Mouse (Mus musculus) NIH3T3 (cell line): ENCODE measurements around the gene Ctdsp2.

ENCODE experiments used
- DNase-seq: peaks from one replicate; pipeline ENCODE4 v3.0.0-alpha.2; 2012; ENCODE audit warnings: low read depth

Gene Ctdsp2

DNA sequence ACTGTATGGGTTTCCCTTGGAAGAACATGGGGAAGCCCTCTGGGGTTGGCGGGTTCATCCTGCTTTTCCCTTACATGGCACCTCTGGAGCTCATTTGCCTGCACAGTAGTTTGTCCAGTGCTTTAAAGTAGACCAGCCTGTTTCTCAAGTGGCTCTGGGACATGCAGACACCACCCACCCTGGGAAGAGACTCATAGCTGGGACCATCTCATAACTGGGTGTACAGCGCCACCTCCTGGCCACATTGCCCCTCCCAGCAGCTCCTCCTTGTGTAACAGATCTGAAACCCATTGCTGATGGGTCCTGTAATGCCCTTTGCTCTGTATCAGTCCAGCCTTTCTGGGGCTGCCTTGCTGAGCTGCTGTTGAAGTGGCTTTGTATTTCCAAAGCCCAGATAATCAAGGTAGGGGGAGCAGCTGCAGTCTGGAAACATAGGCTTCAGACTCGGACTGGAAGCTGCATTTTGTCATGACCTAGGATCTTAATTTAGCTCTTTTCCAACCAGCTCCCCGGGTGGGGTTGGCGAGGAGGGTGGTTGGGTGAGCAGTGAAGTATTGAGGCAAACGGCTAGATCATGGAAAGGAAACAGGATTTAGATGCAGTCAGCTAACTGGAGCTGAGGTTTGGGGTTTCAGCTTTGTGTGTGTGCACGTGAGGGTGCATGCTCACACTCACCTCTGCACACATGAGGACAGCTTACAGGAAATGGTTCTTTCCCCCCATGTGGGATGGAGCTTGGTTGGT lies 12.0 kb downstream of the Ctdsp2 start:
- DNase-seq: peak; percentile 89

DNA sequence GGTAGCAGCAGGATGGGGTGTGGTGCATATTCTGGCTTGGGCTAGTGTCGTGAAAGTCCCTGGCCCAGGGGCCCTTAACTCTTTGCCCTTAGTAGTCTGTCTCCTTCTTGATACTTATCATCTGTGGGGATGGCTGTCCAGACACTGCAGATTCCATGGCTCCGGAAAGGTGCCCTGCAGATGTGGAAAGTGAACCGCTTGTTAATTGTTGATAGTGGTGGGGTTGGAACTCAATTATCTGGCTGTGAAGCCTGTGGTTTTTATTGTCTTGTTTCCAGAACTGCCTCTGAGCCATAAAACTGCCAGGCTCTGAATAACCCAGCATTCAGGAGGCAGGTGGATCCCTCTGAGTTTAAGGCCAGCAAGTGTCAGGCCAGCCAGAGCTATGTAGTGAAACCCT lies 13.2 kb downstream of the Ctdsp2 start:
- DNase-seq: no peak

DNA sequence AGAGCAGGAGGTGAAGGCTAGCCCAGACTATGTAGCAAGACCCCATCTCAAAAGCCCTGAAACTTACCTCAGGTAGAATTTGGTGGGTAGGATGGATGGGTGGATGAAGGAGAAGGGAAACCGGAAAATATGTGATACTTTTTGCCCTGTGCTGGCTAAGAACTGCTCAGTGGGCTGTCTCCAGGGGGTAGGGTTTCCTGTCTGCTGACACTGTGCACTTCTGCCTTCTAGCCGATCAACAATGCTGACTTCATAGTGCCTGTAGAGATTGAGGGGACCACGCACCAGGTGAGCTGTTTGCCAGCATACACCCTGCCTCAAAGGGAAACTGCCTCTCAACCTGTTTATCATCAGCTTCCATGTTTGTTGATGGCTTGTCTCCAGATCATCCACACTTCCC lies 15.1 kb downstream of the Ctdsp2 start:
- no peak for DNase-seq

DNA sequence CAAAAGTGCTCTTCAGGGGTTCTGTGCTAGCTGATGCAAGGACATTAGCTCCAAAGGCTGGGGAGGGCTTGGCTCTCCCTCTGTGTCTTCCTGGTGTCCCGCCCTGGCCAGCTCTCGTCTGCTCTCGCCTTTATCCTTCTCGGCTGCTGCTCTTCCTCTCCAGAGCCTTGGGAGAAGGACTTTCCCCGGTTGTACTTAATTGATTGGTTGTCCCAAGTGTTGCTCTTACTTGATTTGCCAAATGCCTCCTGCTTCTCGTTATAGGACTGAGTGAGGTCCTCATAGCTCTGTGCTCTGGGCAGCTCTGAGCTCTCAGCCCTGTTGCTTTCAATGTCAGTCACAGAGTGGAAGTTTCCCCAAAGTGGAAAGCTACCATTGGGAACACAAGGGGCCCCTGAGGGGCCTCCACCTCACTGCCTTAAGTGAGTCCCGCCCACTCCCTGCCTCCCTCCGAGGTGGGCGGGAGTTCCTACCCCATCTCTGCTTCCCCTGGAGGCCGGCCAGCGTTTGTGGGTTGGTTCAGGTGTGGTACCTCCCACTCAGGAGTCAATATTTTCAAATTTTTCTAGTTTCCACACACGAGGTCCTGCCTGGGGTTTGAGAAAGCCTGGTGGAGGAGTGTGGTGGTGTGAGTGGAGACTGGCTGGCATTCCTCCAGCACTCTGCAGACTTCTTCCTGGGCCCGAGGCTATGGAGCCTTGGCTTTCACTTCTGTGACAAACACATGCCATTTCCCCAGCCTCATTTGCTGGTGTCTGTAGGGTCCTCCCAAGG lies 19.0 kb downstream of the Ctdsp2 start:
- peak; percentile 53 for DNase-seq

DNA sequence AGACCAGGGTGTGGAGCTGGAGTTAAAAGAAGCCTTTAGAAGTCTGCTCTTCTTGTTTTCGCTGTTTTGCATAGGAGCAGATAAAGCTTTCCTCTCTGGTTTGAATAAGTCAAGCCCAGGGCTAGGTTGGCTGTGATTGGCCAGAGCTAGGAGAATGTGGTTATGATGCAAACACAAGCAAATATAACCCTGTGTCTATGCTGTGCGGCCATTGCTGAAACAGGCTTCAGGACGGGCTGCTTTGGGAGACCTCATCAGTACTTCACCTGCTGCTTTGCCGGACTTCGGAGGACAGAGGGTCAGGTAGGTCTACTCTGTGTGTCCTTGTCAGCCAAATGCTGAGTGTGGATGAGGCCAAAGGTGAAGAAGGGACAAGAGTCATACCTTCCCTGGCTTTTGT lies 22.0 kb downstream of the Ctdsp2 start, which contains the start of gene Avil:
Avil (plus strand) TSS at position 181 of the 400 bp plus-strand sequence.
- no peak for DNase-seq

DNA sequence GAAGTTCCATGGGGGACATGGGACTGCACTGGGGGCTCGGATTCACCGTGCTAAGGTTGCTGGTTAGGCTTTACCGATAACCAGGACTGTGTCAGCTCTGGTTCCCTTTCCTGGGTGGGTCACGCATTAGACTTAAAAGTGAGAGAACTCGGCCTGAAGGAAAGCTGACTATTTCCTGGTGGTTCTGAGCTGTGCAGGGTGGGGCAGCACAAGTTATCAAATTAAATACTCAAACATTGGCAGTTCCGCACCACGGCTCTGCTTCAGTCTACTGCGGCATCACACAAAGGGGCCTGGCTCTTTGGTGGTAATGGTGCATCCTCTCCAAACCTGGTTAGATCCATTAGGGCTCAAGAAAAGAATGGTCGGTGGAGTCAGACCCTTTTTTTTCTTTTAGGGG lies 22.8 kb downstream of the Ctdsp2 start:
- no peak for DNase-seq

DNA sequence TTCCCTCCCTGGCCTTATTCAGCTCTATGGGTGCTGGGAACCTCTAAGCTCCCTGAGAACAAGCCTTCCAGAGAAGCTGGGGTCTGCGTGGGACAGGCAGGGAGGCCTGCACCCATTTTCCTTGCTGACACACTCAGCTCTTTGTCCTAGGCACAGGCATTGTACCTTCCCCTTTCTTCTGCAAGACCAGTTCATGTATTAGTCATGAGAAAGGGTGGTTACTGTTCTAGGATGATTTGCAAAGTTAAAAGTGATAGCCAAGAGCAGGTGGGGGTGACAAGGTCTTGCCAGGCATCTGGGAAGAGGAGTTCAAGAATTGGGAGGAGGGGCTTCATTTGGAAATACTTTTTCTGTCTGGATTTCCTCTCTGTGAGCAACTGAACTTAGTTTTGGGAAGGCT lies 23.5 kb downstream of the Ctdsp2 start:
- no peak for DNase-seq

DNA sequence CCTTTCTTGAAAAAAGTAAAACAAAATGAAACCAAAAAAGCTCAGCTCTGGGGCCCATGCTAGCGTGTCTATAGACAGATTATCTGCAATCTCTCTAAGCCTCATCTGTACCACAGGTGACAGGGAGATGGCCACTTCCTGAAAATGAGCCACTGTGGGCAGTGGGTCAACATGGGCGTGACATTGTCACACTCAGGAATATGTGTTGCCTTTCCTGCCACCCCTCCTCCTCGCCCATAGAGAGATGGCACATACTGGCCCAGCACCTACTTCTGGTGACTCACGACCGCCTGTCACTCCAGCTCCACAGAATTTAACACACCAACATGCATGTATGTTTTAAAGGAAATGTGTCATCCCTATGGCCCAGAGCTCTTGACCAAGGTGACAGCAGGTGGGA lies 24.2 kb downstream of the Ctdsp2 start:
- no peak for DNase-seq

DNA sequence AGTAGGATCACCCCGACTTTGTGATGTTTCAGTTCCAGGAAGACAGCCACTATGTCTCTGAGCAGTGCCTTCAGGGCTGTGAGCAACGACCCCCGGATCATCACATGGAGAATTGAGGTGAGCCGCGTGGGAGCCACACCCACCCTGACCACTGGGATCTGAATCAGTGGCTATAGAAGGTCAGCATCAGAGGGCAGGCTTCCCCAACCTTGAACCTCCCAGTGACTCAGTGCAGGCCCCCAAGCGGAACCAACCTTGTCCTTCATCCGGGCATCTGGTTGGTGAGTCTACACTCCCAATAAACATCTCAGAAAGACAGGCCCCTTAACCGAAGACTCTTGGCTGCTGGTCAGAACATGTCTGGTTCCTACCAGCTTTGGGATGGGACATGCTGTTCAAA lies 24.8 kb downstream of the Ctdsp2 start:
- no peak for DNase-seq

DNA sequence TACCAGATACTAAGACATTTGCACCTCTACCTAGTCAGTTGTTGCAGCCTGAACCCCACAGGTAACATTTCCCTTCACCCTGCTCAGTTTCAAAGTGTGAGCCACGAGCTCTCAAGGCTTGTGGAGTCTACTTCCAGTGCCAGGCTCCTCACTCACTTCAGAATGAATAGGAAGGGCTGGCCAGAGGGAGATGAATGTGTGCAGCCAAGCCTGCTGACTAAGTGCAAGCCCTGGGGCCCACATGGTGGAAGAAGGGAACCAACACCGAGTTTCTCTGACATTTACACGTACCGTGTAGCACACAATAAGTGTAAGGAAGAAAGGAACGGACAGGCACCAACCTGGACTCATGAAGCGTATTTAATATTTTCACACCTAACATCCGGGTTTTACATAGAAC lies 25.3 kb downstream of the Ctdsp2 start:
- peak; percentile 53 for DNase-seq

DNA sequence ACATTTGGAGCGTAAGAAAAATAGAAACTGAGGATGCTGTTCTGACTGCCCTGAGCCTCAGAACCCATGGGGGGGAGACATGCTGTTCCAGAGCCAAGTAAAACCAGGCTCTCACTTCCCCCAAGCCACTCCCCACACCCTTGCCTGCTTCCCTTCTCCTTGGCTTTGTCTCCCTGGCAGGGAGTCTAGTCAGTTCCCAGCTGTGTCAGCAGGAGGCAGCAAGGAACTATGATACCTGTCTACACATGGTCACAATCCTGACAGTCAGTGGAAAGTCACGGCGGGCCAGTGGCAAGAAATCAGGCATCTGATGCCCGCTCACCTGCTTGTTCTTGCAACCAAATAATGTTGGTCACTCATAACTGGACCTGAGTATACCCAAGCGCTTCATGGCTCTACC lies 38.0 kb downstream of the Ctdsp2 start:
- peak; percentile 57 for DNase-seq

DNA sequence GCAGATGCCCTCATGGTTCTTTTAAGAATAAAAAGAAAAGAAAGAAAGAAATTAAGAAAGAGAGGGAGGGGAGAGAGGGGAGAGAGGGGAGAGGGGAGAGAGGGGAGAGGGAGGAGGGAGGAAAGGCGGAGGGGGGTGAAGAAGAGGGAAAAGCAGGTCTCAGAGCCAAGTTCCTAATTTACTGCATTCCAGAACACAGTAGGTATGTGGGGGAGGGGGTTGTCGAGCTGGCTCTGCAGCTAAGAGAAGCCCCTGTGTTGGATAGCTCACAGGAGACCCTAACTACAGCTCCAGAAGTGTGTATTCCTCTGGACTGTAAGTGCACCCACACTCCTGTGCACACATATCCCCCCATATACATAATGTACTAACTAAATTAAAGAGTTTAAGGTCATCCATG lies 38.6 kb downstream of the Ctdsp2 start:
- DNase-seq: no peak

DNA sequence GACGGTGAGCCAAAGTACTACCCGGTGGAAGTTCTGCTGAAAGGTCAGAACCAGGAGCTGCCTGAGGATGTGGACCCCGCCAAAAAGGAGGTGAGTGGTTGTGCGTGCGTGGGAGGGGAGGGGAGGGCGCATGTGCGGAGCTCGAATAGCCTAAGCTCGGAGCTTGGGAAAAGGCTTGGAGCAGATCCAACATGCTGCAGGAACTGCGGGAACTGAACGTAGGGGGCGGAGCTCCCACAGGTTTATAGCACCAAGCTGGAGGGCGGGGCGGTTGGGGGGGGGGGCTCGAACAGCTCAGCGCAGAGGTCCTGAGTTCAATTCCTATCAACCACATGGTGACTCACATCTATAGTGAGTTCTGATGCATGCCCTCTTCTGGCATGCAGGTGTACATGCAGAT lies 39.9 kb downstream of the Ctdsp2 start:
- no peak for DNase-seq

DNA sequence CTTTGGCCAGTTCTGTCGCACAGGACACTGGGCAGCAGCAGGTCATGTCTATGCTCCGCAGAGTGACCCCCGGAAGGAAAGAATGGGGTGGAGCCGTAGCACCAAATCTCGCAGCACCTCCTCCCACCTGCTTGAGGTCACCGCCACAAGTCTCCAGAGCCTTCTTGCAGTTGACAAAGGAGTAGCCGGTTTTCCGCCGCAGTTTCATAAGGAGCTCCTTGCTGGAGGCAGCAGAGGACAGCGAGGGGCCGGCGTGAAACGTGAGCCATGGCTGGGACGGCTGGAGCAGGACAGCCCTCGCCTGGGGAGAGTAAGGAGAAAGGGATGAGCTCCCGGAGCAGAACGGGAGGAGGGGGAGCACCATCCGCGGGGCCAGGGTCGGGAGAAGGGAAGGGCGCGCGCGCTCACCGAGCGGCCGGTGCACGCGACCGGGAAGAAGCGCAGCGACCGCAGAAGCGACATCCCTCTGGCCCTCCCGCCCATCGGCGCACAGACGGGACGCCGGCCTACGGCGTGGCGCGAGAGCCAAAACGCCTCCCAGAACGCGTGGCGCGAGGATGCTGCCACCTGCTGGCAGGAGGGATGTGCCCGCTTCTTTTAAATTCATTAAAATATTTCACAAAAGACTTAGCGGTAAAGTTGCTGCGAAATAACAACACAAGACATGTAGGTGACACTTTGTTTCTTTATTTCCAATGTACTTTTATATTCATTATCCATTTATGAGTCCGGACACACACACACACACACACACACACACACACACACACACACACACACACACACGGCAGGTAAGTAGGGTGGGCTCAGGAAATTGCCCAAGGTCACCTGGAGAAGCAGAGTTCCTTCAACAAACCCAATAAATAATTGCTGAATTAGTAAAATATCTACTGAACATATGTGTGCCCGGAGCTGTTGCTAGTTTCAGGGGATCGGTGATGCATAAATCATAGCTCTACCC lies 52.1 kb downstream of the Ctdsp2 start, which contains the start of gene Tsfm:
Tsfm (minus strand) TSS at position 505 of the 961 bp plus-strand sequence.
- DNase-seq: peak; percentile 97

DNA sequence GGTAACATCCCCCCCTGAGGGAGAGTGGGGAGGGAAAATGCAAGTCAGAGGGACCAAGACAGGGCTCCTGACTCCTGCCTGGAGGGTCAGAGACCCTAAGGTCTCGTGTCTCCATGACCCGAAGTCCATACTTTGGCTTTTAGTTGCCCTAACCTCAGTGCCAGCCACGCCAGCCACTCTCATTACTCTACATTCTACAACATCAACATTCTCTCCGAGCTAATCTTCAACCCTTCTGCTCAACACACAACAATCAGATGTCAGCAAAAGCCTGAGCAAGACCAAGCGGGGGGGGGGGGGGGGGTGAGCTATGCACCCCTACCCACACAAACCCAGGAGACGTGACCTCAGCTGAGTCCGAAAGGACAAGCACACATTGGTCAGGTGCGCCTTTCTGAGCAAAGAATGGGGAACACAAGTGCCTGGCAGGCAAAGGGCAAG lies 54.8 kb downstream of the Ctdsp2 start:
- no peak for DNase-seq

DNA sequence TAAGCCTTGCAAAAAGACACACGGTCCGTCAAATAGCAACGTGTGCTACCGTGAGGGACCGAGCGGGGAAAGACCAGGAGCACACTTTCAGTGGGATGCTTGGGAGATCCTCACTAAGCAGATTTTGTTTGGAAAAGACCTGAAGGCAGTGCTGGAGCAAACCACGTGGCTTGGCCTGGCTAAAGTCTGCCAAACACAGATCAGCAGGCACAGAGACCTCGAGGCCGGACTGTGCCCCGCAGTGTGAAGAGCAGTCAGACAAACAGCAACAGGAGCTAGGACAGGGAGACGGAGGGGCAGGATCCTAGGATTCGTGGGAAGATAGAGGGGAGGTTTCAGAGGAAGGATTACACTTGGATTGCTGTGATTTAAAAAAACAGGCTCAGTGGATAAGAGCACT lies 57.8 kb downstream of the Ctdsp2 start:
- DNase-seq: no peak

DNA sequence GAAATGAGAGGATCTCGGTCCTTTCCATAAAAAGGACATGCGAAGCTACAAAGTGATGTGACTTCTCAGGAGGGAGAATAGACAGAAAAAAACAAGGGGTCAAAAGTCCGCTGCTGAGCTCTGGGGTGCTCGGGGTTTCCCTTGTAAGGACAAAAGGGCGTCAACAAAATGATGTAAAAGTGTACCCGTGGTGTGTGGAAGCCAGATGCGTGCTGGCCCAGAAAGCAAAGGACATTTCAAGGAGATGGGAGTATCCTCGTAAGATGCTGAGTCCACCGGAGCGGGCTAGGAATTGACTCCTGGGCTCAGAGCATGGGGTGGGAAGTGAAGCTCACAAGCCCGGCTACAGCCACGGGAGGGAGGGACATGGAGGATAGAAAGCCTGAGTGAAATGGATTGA lies 59.1 kb downstream of the Ctdsp2 start:
- no peak for DNase-seq

DNA sequence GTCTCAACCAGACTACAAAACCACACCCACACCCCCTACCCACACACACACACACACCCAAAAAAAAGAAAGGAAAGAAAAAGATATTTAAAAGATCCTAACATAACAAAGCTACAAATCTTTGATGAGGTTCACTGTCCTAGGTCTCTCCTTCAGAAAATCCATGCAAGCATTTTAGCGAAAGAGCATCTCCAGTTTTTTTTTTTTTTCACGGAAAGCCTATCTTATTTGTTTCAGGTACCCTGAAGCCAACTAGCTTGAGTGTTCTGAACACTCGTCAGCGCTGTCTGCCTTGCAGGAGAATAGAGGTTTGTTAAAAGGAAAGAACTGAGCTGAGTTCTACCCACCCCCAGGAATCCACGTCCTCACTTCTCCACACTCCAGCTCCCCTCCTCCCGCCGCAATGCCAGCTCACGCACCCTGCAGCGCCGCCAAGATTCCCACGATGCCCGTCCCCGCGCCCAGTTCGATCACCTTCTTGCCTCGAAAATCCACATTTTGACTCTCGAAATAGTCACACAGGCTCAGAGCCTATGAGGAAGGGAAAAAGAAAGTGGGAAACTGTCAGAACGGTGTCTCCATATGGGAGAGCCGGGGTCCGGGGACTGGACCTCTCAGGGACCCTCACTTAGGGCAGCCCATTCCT lies 62.2 kb downstream of the Ctdsp2 start:
- DNase-seq: peak; percentile 60

DNA sequence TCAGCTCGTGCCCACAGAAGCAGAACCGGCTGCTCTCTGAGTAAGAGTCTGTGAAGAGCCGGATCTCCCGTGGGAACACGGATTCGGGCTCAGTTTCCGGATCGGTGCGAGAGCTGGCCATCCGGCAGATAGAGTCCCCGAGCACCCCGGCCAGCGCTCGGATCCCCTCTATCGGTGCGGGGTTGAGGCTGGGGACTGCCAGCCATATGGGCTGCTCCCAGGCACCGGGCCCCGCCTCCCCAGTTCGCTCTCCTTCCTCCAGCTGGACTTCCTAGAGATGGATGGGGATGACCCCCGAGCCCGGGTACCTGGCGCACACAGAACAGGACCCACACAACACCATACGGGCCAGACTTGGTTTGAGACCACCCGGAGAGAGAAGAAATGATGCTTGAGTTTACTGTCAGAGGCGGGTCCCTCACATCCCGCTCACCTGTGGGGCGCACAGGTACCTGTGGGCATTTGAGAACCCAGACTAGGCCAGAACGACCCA lies 62.8 kb downstream of the Ctdsp2 start, which contains the start of the genes Mettl1 and Eef1akmt3:
Mettl1 (plus strand) TSS at position 141 of the 493 bp plus-strand sequence.
Eef1akmt3 (minus strand) TSS at position 240 of the 493 bp plus-strand sequence.
- DNase-seq: peak; percentile 64

DNA sequence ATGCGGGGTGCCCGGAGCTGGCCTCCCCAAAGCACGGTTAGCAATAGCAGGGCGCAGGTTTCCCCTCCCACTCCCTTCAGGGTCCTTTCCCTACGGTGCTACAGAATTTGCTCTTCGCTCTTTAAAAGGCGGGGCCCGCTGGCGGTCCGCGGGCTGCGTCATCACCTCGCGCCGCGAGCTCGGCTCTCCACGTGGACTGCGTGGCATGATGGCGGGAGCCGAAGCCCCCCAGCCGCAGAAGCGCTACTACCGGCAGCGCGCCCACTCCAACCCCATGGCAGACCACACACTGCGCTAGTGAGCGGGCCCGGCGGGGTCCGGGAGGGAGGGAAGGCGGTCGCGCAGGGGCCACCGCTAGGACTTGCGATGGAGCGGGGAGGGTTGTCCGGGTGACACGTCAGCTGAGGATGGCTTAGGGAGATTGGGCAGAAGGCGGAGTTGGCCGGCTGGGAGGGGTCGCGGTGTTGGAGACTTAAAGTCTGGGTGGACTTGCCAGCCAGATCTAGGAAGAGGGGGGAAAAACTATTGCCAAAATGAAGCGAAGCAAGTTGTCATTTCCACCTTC lies 63.3 kb downstream of the Ctdsp2 start:
- DNase-seq: peak; percentile 96
